Mouse (Mus musculus) fat pad, adult 2 months (tissue): ENCODE data around the gene Akr1d1.

Experiments
- DNase-seq: peaks from one replicate; pipeline ENCODE4 v3.0.0-alpha.2; 2011; ENCODE audit warnings: low read depth, low spot score; ENCODE audit errors: extremely low read depth

Gene Akr1d1

GRCm38 (mm10) chr6:37554327-37554726 lies 24.4 kb downstream of the Akr1d1 start:
- no peak for DNase-seq

GRCm38 (mm10) chr6:37563861-37564260 lies 33.9 kb downstream of the Akr1d1 start:
- no peak for DNase-seq

- DNase-seq = no peak
Measured at GRCm38 (mm10) chr6:37567363-37567762, 37.4 kb downstream of the Akr1d1 start.

- no peak for DNase-seq
Measured at GRCm38 (mm10) chr6:37571939-37572338, 42.0 kb downstream of the Akr1d1 start.

- no peak for DNase-seq
Measured at GRCm38 (mm10) chr6:37572935-37573334, 43.0 kb downstream of the Akr1d1 start.

GRCm38 (mm10) chr6:37580476-37580875 lies 50.5 kb downstream of the Akr1d1 start:
- DNase-seq = no peak

- no peak for DNase-seq
Measured at GRCm38 (mm10) chr6:37589340-37589962, 59.5 kb downstream of the Akr1d1 start.

- no peak for DNase-seq
Measured at GRCm38 (mm10) chr6:37590800-37591199, 60.8 kb downstream of the Akr1d1 start.

GRCm38 (mm10) chr6:37592101-37593032 lies 62.4 kb downstream of the Akr1d1 start:
- no peak for DNase-seq

GRCm38 (mm10) chr6:37593033-37593374 lies 63.0 kb downstream of the Akr1d1 start:
- DNase-seq = no peak

- no peak for DNase-seq
Measured at GRCm38 (mm10) chr6:37593551-37594089, 63.6 kb downstream of the Akr1d1 start.

- DNase-seq = no peak
Measured at GRCm38 (mm10) chr6:37597088-37597487, 67.1 kb downstream of the Akr1d1 start.

- no peak for DNase-seq
Measured at GRCm38 (mm10) chr6:37598033-37598432, 68.1 kb downstream of the Akr1d1 start.

- DNase-seq = no peak
Measured at GRCm38 (mm10) chr6:37600976-37601498, 71.1 kb downstream of the Akr1d1 start.

GRCm38 (mm10) chr6:37602857-37603765 lies 73.1 kb downstream of the Akr1d1 start:
- no peak for DNase-seq

GRCm38 (mm10) chr6:37604178-37604883 lies 74.4 kb downstream of the Akr1d1 start:
- DNase-seq = no peak

GRCm38 (mm10) chr6:37604884-37605269 lies 74.9 kb downstream of the Akr1d1 start:
- DNase-seq = no peak

- no peak for DNase-seq
Measured at GRCm38 (mm10) chr6:37607511-37608289, 77.7 kb downstream of the Akr1d1 start.

- no peak for DNase-seq
Measured at GRCm38 (mm10) chr6:37612603-37613284, 82.8 kb downstream of the Akr1d1 start.
